Mouse (Mus musculus) spleen, postnatal 14 days (tissue): ENCODE measurements around the gene Fam183b.
"Not testable (repeated sequence)": the region's sequence is repeated elsewhere in the genome, so short reads cannot be mapped to it uniquely, and the experiment has no call there.

Experiments
- DNase-seq, 2 experiments: peaks; one replicate each; pipeline ENCODE4 v3.0.0; 2021 to 2022; ENCODE audit warnings: low spot score in 2 of 2

Fam183b gene

DNA sequence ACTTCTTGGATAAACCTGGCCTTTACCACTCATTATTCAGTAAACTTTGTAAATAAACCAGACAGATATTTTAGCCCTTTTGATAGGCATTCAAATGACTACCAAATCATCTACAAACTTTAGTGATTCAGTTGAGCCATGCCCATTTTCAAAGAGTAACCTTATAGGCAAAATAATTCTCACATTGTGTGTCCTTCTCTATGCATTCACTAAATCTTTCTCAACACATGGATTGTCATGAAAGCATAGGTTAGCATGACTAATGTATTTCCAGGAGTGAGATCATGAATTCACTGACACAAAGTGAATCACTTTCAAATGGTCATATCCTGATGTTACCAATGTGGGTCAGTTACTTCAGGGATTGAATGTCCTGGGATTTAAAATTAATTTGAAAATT lies 28.9 kb downstream of the Fam183b start, which contains the start of gene Olfr315:
TSS of gene Olfr315 (plus strand) at position 301 of the 400 bp plus-strand sequence.
- no peak for DNase-seq

DNA sequence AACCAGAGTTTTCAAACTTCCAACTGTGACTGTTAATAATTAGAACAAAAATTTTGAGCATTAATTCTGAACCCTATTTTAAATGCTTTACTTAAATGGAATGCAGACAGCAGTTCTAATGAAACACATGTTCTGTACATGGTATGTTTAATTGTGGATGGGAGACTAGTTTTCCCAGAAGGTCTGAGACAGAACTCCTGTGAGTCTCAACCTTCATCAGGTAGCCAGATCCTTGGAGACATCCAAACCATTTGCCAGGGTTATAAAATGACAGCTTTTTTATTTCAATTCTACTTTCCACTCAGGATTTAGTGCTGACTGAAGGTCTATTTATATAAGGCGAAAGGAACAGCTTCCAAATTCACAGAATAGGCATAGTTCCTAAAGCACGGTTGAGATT lies 49.3 kb downstream of the Fam183b start, which contains the start of gene Olfr316:
TSS of gene Olfr316 (plus strand) at position 301 of the 400 bp plus-strand sequence.
- DNase-seq = no peak

- not testable (repeated sequence) for DNase-seq
Measured at GRCm38 (mm10) chr11:58751096-58751495, 50.7 kb downstream of the Fam183b start.
